Mouse (Mus musculus): Measurements from ENCODE around the gene Zfp580. TPM values are rescaled to one million over a fixed set of nuclear protein-coding genes. Genes with fewer than 3 reads are reported as not detected.

The Zfp580 gene
- polyA plus RNA-seq, 2 experiments: 1.4 to 1.6 TPM

DNA sequence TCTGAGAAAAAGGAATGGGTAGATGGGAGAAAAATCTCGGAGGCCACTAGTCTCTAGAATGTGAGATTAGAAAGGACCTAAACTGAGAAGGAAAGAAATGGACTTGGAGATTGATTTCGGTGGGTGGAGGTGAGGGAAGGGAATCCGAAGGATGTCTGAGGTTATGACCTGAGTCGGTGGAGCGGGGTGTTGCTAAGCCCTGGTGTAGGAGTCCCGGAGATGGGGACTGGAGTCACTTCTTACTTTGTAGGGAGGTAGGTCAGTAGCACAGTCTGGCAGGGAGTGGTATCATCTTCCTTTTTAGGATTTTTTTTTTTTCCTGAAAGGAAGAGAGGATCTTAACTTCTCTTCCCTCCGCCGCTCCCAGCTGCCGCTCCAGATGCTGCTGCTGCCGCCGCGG is 1.1 kb downstream of the Zfp580 start:
- no peak overlapping the region for H3K9ac ChIP-seq (replicated peaks)
- no peak for ATAC-seq (ENCODE audit: insufficient read depth)
- H3K9me3 ChIP-seq (ENCODE audit: control insufficient read depth, low read length): no peaks in the 10 kb centered on the region
- no peak overlapping the region for H3K27ac ChIP-seq
- DNase-seq (ENCODE audit: low read depth in 3 of 3, low spot score in 3 of 3): no peak
- H3K27me3 ChIP-seq (ENCODE audit: control insufficient read depth, insufficient read depth, low read length): peaks cover 81% of the 10 kb centered on the region
- H3K4me3 ChIP-seq (ENCODE audit: insufficient read depth in 1 of 2, low read depth in 2 of 2, low read length in 2 of 2): peak overlapping the region in 1 of 2 experiments; percentile 31; a peak in 2 of 4 replicates
- H3K4me2 ChIP-seq (ENCODE audit: low read depth): peak overlapping the region; percentile 36
- WGBS (ENCODE audit: insufficient replicate concordance): 2% methylated on average over 11 of the region's 12 CpGs
- TF ChIP-seq CTCF (IDR thresholded peaks at IDR 0.05; ENCODE audit: low read depth): no peak
- TF ChIP-seq EP300 (IDR thresholded peaks at IDR 0.05; ENCODE audit: low read depth): no peak
- H3K36me3 ChIP-seq (replicated peaks; ENCODE audit: control insufficient read depth, insufficient read depth, low read depth): no peaks in the 10 kb centered on the region
- H3K4me1 ChIP-seq (replicated peaks; ENCODE audit: control insufficient read depth in 2 of 2, insufficient read depth in 2 of 2, low read length in 1 of 2): peaks cover 0 to 7% of the 10 kb centered on the region in 2 experiments; a peak in 2 of 4 replicates

DNA sequence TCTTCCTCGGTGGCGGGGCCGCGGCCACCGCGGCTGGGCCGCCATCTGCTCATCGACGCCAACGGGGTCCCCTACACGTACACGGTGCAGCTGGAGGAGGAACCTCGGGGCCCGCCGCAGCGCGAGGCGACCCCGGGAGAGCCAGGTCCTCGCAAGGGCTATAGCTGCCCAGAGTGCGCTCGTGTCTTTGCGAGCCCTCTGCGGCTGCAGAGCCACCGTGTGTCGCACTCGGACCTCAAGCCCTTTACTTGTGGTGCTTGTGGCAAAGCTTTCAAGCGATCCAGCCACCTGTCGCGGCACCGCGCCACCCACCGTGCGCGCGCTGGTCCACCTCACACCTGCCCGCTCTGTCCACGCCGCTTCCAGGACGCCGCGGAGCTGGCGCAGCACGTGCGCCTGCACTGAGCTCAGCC is 1.6 kb downstream of the Zfp580 start:
- H3K4me2 ChIP-seq (ENCODE audit: low read depth): peak overlapping the region; percentile 38
- no peak overlapping the region for H3K27ac ChIP-seq
- H3K9ac ChIP-seq (replicated peaks): no peak overlapping the region
- no peak for TF ChIP-seq EP300 (IDR thresholded peaks at IDR 0.05; ENCODE audit: low read depth)
- no peak for TF ChIP-seq CTCF (IDR thresholded peaks at IDR 0.05; ENCODE audit: low read depth)
- DNase-seq (ENCODE audit: low read depth in 3 of 3, low spot score in 3 of 3): no peak
- H3K9me3 ChIP-seq (ENCODE audit: control insufficient read depth, low read length): no peaks in the 10 kb centered on the region
- ATAC-seq (ENCODE audit: insufficient read depth): no peak
- H3K4me1 ChIP-seq (replicated peaks; ENCODE audit: control insufficient read depth in 2 of 2, insufficient read depth in 2 of 2, low read length in 1 of 2): peaks cover 0 to 7% of the 10 kb centered on the region in 2 experiments; a peak in 2 of 4 replicates
- H3K27me3 ChIP-seq (ENCODE audit: control insufficient read depth, insufficient read depth, low read length): peaks cover 86% of the 10 kb centered on the region
- H3K36me3 ChIP-seq (replicated peaks; ENCODE audit: control insufficient read depth, insufficient read depth, low read depth): no peaks in the 10 kb centered on the region
- WGBS (ENCODE audit: insufficient replicate concordance): 7% methylated on average over 45 of the region's 45 CpGs
- peak overlapping the region in 1 of 2 experiments; percentile 31; a peak in 2 of 4 replicates for H3K4me3 ChIP-seq (ENCODE audit: insufficient read depth in 1 of 2, low read depth in 2 of 2, low read length in 2 of 2)

DNA sequence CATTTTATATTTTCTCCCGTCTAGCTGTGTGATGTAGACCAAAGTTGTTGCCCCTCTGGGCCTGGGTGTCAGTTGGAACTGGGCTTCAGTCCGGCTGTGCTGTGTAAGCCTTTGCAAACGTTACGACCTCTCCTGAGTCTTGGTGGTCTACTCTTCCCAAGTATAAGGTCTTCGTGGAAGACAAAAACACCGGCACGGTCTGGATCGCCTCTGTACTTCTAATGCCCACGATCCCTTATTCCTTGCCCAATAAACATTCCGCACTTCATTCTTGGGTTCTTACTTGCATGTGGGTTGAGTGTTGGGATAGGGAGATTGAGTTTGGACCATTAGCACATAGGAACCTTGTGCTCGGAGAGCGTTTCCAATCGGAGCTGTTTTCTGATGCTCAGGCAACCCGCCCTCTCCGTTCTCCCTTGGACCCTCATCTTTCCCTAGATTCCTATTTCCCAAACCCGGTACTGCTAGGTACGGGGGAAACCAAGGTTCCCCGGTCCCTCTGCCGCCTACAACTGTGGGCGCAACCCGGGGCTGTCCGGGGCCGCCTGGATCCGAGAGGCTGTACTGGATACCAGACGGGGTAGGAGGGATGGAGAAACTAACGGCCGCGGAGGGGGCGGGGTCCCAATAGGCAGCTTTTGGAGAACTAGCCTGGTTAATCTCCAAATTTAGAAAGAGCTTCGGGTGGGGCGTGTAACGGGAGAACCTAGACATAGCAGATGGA is 2.3 kb downstream of the Zfp580 start:
- no peak overlapping the region for H3K9ac ChIP-seq (replicated peaks)
- H3K4me2 ChIP-seq (ENCODE audit: low read depth): peak overlapping the region; percentile 38
- H3K9me3 ChIP-seq (ENCODE audit: control insufficient read depth, low read length): no peaks in the 10 kb centered on the region
- H3K27ac ChIP-seq: no peak overlapping the region
- no peak for TF ChIP-seq EP300 (IDR thresholded peaks at IDR 0.05; ENCODE audit: low read depth)
- no peak for TF ChIP-seq CTCF (IDR thresholded peaks at IDR 0.05; ENCODE audit: low read depth)
- peaks cover 93% of the 10 kb centered on the region for H3K27me3 ChIP-seq (ENCODE audit: control insufficient read depth, insufficient read depth, low read length)
- no peaks in the 10 kb centered on the region for H3K36me3 ChIP-seq (replicated peaks; ENCODE audit: control insufficient read depth, insufficient read depth, low read depth)
- peaks cover 0 to 7% of the 10 kb centered on the region in 2 experiments; a peak in 2 of 4 replicates for H3K4me1 ChIP-seq (replicated peaks; ENCODE audit: control insufficient read depth in 2 of 2, insufficient read depth in 2 of 2, low read length in 1 of 2)
- 9% methylated on average over 32 of the region's 32 CpGs for WGBS (ENCODE audit: insufficient replicate concordance)
- no peak for ATAC-seq (ENCODE audit: insufficient read depth)
- no peak for DNase-seq (ENCODE audit: low read depth in 3 of 3, low spot score in 3 of 3)
- peak overlapping the region; percentile 20 to 36; a peak in 3 of 4 replicates for H3K4me3 ChIP-seq (ENCODE audit: insufficient read depth in 1 of 2, low read depth in 2 of 2, low read length in 2 of 2)

DNA sequence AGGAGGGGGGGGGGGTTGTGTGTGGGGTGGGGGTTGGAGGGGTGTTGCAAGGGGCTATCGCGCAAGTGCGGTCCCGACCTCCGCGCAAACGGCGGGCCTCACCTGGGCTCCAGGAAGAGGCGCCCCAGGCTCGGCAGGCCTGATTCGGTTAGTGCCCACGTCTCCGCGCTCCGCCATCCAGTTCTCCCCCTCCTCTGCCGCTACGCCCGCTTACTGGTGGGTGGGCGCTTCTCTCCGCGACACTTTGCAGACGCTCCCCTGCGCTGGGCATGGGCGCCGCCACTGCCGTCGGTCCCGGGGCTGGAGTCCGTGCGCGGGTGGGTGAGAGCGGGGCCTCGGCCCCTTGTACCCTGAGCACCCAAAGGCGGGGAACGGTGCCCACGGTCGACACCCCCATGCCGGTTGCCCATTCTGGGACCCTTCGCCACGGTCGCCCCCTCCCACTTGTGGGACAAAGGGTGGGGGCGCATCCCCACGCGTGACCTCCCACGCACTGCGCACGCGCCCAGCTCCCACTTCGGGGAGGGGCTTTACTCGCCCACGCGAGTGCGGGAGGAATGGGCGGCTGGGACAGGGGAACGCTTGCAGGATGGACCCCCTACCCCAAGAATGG is 5.4 kb downstream of the Zfp580 start:
- H3K36me3 ChIP-seq (replicated peaks; ENCODE audit: control insufficient read depth, insufficient read depth, low read depth): no peaks in the 10 kb centered on the region
- no peaks in the 10 kb centered on the region for H3K9me3 ChIP-seq (ENCODE audit: control insufficient read depth, low read length)
- H3K27me3 ChIP-seq (ENCODE audit: control insufficient read depth, insufficient read depth, low read length): peaks cover 71% of the 10 kb centered on the region
- H3K4me1 ChIP-seq (replicated peaks; ENCODE audit: control insufficient read depth in 2 of 2, insufficient read depth in 2 of 2, low read length in 1 of 2): peaks cover 2 to 4% of the 10 kb centered on the region in 2 experiments; a peak in 2 of 4 replicates
- no peak for TF ChIP-seq CTCF (IDR thresholded peaks at IDR 0.05; ENCODE audit: low read depth)
- TF ChIP-seq EP300 (IDR thresholded peaks at IDR 0.05; ENCODE audit: low read depth): no peak
- no peak overlapping the region for H3K27ac ChIP-seq
- DNase-seq (ENCODE audit: low read depth in 3 of 3, low spot score in 3 of 3) (no peak), ATAC-seq (ENCODE audit: insufficient read depth) (no peak)
- H3K4me3 ChIP-seq (ENCODE audit: insufficient read depth in 1 of 2, low read depth in 2 of 2, low read length in 2 of 2): peak overlapping the region in 1 of 2 experiments; percentile 2; a peak in 2 of 4 replicates
- peak overlapping the region; percentile 19 for H3K4me2 ChIP-seq (ENCODE audit: low read depth)
- H3K9ac ChIP-seq (replicated peaks): no peak overlapping the region
- WGBS (ENCODE audit: insufficient replicate concordance): 6% methylated on average over 55 of the region's 55 CpGs

DNA sequence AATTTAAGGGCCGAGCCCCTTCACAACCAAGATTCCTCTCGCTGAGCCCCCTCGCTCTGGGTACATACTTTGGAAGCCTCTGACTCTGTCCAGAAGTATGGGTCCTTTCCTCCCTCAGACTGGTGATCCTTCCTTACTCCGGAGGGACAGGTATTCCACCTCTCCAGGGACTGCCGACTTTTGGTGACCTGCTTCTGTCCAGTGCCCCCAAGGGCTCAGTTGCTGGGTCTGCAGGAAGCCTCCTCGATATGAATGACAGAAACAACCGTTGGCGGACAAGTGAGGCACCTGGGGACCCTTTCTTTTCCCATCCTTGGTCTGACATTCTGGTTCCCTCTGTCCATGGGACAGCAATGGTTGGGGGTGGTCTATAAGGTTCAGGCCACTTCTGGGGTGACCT is 6.0 kb downstream of the Zfp580 start:
- no peaks in the 10 kb centered on the region for H3K36me3 ChIP-seq (replicated peaks; ENCODE audit: control insufficient read depth, insufficient read depth, low read depth)
- TF ChIP-seq EP300 (IDR thresholded peaks at IDR 0.05; ENCODE audit: low read depth) (no peak), CTCF (IDR thresholded peaks at IDR 0.05; ENCODE audit: low read depth) (no peak)
- WGBS (ENCODE audit: insufficient replicate concordance): 30% methylated on average over 8 of the region's 8 CpGs
- DNase-seq (ENCODE audit: low read depth in 3 of 3, low spot score in 3 of 3): no peak
- peaks cover 0 to 2% of the 10 kb centered on the region in 2 experiments; a peak in 2 of 4 replicates for H3K4me1 ChIP-seq (replicated peaks; ENCODE audit: control insufficient read depth in 2 of 2, insufficient read depth in 2 of 2, low read length in 1 of 2)
- H3K4me3 ChIP-seq (ENCODE audit: insufficient read depth in 1 of 2, low read depth in 2 of 2, low read length in 2 of 2): no peak overlapping the region
- H3K27me3 ChIP-seq (ENCODE audit: control insufficient read depth, insufficient read depth, low read length): peaks cover 64% of the 10 kb centered on the region
- no peak overlapping the region for H3K9ac ChIP-seq (replicated peaks)
- no peaks in the 10 kb centered on the region for H3K9me3 ChIP-seq (ENCODE audit: control insufficient read depth, low read length)
- no peak for ATAC-seq (ENCODE audit: insufficient read depth)
- no peak overlapping the region for H3K4me2 ChIP-seq (ENCODE audit: low read depth)
- no peak overlapping the region for H3K27ac ChIP-seq
